Mouse (Mus musculus): Measurements from ENCODE around the gene Mgam. TPM values are rescaled to one million over a fixed set of nuclear protein-coding genes. Genes with fewer than 3 reads are reported as not detected.
"Not testable (repeated sequence)": the region's sequence is repeated elsewhere in the genome, so short reads cannot be mapped to it uniquely, and the experiment has no call there.

The Mgam gene
- under 1 TPM in 1 of 2 experiments, not detected in 1; 0.20 TPM for total RNA-seq (2021)
- polyA plus RNA-seq (2012; rRNA removed): 0.08 and 0.41 TPM in 2 replicates
- long read RNA-seq: 0 reads

DNA sequence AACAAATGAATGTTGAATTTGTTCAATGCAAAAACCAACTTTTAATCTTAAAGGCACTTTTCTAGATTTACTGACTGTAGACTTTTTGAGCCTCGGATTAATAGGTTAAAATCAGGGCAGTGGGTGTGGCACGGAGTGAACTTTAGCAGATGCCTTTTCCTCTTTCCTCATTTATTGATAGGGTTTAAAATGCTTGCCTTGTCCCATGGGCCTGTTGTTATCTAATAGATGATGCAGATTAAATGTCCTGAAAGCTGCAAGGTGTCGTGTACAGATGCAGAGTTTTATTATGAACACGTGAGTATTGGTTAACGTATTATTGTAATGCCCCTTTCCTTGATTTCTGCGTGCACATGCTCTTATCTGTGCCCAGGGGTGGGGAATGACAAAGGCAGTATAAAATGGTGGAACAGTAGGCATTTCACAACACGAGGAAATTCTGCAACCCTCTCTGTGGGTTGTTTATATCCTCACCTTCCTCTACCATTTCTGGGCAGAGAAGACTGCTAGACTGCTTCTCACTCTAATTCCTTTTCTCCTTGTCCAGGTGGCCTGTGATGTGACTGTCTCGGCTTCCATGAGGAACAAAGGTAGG lies at the start of gene Mgam:
Gene Mgam, plus strand, starts transcription at position 426 of the 595 bp plus-strand sequence.
- Histone ChIP-seq H3K79me2 (replicated peaks; ENCODE audit: control insufficient read depth, insufficient read depth, low read length) (no peaks in the 10 kb centered on the region), H3K4me3 (no peak within 1 kb of the TSS), H3K36me3 (ENCODE audit: control insufficient read depth, insufficient read depth, low read length) (no peaks in the 10 kb centered on the region), H3K9ac (ENCODE audit: low read depth, low read length) (no peak within 1 kb of the TSS), H3K27me3 (ENCODE audit: control insufficient read depth, insufficient read depth, low read length) (no peaks in the 10 kb centered on the region), H3K4me1 (ENCODE audit: control insufficient read depth, insufficient read depth, low read length) (no peaks in the 10 kb centered on the region), H3K27ac (no peak within 1 kb of the TSS)
- intact Hi-C loops (cut with DNase I): no loop called here
- DNase-seq: no peak
- no peak for TF ChIP-seq CTCF (IDR thresholded peaks at IDR 0.05)
- no peak for TF ChIP-seq POLR2A (IDR thresholded peaks at IDR 0.05; ENCODE audit: insufficient read depth, low read depth, low read length)
- no peak for TF ChIP-seq EP300 (IDR thresholded peaks at IDR 0.05; ENCODE audit: insufficient read depth, low read depth, low read length)
- WGBS: 68% methylated on average over 8 of the region's 8 CpGs

DNA sequence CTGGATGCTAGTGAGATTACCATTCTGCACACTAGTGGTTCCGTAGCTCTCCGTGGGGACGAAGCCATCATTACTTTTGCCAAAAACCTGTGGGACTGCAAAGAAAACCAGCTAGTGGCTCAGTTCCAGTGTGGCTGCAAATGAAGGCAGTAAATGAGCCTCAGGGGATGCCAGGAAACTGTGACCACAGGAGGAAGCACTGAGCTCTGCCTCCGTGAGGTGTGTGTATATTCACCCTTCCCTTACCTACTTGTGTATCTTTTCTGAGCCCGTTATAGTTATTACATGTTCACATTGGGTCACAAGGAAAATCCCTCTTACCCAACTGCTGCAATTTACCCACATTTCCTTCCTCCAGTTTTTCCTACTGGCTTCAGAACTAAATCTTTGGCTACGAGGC lies 44.3 kb upstream of the Mgam start:
- no peak for DNase-seq
- intact Hi-C loops (cut with DNase I): no loop called here
- no peak overlapping the region for H3K9ac ChIP-seq (ENCODE audit: low read depth, low read length)
- no peaks in the 10 kb centered on the region for H3K36me3 ChIP-seq (ENCODE audit: control insufficient read depth, insufficient read depth, low read length)
- H3K27me3 ChIP-seq (ENCODE audit: control insufficient read depth, insufficient read depth, low read length): no peaks in the 10 kb centered on the region
- H3K27ac ChIP-seq: no peak overlapping the region
- WGBS: 68% methylated on average over 6 of the region's 6 CpGs
- no peaks in the 10 kb centered on the region for H3K79me2 ChIP-seq (replicated peaks; ENCODE audit: control insufficient read depth, insufficient read depth, low read length)
- no peaks in the 10 kb centered on the region for H3K4me1 ChIP-seq (ENCODE audit: control insufficient read depth, insufficient read depth, low read length)
- no peak overlapping the region for H3K4me3 ChIP-seq
- TF ChIP-seq CTCF (IDR thresholded peaks at IDR 0.05): no peak
- no peak for TF ChIP-seq EP300 (IDR thresholded peaks at IDR 0.05; ENCODE audit: insufficient read depth, low read depth, low read length)
- no peak for TF ChIP-seq POLR2A (IDR thresholded peaks at IDR 0.05; ENCODE audit: insufficient read depth, low read depth, low read length)

DNA sequence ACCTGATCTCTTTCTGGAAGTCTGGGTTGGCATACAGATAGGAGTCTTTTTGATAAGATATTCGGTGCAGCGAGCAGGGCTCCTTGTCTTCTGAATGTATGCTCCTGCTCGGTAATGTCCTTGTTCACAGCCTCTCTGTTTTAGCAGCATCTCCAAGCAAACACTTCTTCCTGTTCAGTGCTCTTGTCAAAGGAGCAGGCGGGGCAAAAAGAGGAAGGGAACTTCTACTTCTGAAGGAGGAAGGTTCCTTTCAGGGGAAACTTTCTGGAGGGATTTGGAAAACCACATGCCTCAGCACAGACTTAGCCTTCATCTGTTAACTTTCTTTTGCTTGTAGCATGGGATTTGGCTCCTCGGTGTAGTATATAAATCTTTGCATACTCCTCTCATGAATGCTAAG lies 43.0 kb upstream of the Mgam start, which contains the start of gene Clec5a:
Gene Clec5a, minus strand, starts transcription at position 177 of the 400 bp plus-strand sequence.
- 59% methylated on average over 5 of the region's 5 CpGs for WGBS
- Histone ChIP-seq H3K27ac (no peak within 1 kb of the TSS), H3K79me2 (replicated peaks; ENCODE audit: control insufficient read depth, insufficient read depth, low read length) (no peaks in the 10 kb centered on the region), H3K36me3 (ENCODE audit: control insufficient read depth, insufficient read depth, low read length) (no peaks in the 10 kb centered on the region), H3K9ac (ENCODE audit: low read depth, low read length) (no peak within 1 kb of the TSS), H3K4me3 (no peak within 1 kb of the TSS), H3K27me3 (ENCODE audit: control insufficient read depth, insufficient read depth, low read length) (no peaks in the 10 kb centered on the region), H3K4me1 (ENCODE audit: control insufficient read depth, insufficient read depth, low read length) (no peaks in the 10 kb centered on the region)
- TF ChIP-seq EP300 (IDR thresholded peaks at IDR 0.05; ENCODE audit: insufficient read depth, low read depth, low read length): no peak
- no peak for TF ChIP-seq POLR2A (IDR thresholded peaks at IDR 0.05; ENCODE audit: insufficient read depth, low read depth, low read length)
- TF ChIP-seq CTCF (IDR thresholded peaks at IDR 0.05): no peak
- peak in 1 of 2 experiments; percentile 5 for DNase-seq
- intact Hi-C loops (cut with DNase I): no loop called here

GRCm38 (mm10) chr6:40588346-40588745 lies 40.3 kb upstream of the Mgam start:
- intact Hi-C loops (cut with DNase I): no loop called here
- Histone ChIP-seq H3K79me2 (replicated peaks; ENCODE audit: control insufficient read depth, insufficient read depth, low read length) (no peaks in the 10 kb centered on the region), H3K9ac (ENCODE audit: low read depth, low read length) (no peak overlapping the region), H3K27ac (no peak overlapping the region), H3K4me3 (no peak overlapping the region), H3K27me3 (ENCODE audit: control insufficient read depth, insufficient read depth, low read length) (no peaks in the 10 kb centered on the region), H3K4me1 (ENCODE audit: control insufficient read depth, insufficient read depth, low read length) (no peaks in the 10 kb centered on the region), H3K36me3 (ENCODE audit: control insufficient read depth, insufficient read depth, low read length) (no peaks in the 10 kb centered on the region)
- DNase-seq: no peak
- TF ChIP-seq CTCF (IDR thresholded peaks at IDR 0.05): no peak
- no peak for TF ChIP-seq EP300 (IDR thresholded peaks at IDR 0.05; ENCODE audit: insufficient read depth, low read depth, low read length)
- TF ChIP-seq POLR2A (IDR thresholded peaks at IDR 0.05; ENCODE audit: insufficient read depth, low read depth, low read length): no peak
- WGBS: 81% methylated on average over 2 of the region's 2 CpGs

DNA sequence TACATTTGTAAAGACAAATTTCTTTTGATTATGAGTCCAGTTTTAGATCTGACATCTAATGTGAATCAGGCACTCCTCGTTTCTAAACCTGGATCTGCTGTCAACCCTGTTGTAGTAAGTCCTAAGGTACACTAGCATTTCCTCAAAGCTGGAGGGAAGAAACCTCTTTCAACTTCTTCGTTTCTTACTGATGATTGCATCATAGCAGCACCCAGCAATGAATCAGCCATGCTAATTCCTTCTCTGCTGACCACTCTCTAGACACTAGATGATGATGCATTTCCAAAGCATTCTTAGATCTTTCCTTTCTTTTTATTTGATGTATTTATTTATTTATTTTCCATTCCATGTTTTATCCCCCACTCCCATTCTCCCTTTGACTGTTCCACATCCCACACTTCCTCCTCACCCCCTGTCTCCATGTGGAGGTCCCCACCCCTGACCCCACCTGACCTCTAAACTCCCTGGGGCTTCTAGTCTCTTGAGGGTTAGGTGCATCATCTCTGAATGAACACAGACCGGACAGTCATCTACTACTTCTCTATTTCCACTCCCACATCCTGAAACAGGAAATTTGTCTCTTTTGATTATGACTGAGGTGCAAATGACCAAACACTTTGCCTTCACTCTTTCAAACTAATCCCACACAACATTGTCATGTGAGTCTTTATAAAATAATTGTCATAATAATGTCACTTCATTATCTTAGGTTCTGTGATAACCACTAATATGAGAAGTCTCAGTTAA lies 33.7 kb upstream of the Mgam start:
- intact Hi-C loops (cut with DNase I): no loop called here
- WGBS: 52% methylated on average over 3 of the region's 3 CpGs
- DNase-seq: no peak
- H3K4me3 ChIP-seq: no peak overlapping the region
- TF ChIP-seq POLR2A (IDR thresholded peaks at IDR 0.05; ENCODE audit: insufficient read depth, low read depth, low read length) (no peak), CTCF (IDR thresholded peaks at IDR 0.05) (no peak), EP300 (IDR thresholded peaks at IDR 0.05; ENCODE audit: insufficient read depth, low read depth, low read length) (no peak)
- no peaks in the 10 kb centered on the region for H3K79me2 ChIP-seq (replicated peaks; ENCODE audit: control insufficient read depth, insufficient read depth, low read length)
- H3K27ac ChIP-seq: no peak overlapping the region
- H3K27me3 ChIP-seq (ENCODE audit: control insufficient read depth, insufficient read depth, low read length): no peaks in the 10 kb centered on the region
- H3K36me3 ChIP-seq (ENCODE audit: control insufficient read depth, insufficient read depth, low read length): no peaks in the 10 kb centered on the region
- H3K9ac ChIP-seq (ENCODE audit: low read depth, low read length): no peak overlapping the region
- H3K4me1 ChIP-seq (ENCODE audit: control insufficient read depth, insufficient read depth, low read length): no peaks in the 10 kb centered on the region

DNA sequence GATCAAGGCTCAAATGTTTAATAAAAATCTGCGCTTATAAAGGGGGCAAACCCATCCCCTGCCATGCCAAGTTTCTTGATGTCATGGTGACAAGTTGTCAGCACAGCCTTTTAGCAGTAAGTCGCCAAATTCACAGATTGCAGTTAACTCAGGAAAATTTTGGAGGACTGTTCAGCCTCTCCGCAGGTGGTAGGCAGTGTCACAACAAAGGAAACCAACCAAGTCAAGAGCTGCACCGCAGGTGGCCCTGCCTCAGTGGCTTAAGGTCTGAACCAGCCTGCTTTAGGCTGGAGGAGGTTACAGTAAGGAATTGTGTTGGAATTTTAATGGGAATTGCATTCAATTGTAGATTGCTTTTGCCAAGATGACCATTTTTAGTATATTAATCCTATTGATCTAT lies 30.1 kb upstream of the Mgam start:
- H3K9ac ChIP-seq (ENCODE audit: low read depth, low read length); H3K4me3 ChIP-seq; intact Hi-C loops (cut with DNase I); H3K27me3 ChIP-seq (ENCODE audit: control insufficient read depth, insufficient read depth, low read length); H3K27ac ChIP-seq; H3K36me3 ChIP-seq (ENCODE audit: control insufficient read depth, insufficient read depth, low read length); DNase-seq; H3K4me1 ChIP-seq (ENCODE audit: control insufficient read depth, insufficient read depth, low read length); H3K79me2 ChIP-seq (replicated peaks; ENCODE audit: control insufficient read depth, insufficient read depth, low read length): not testable (repeated sequence)
- WGBS: 30% methylated on average over 4 of the region's 4 CpGs
